Mouse (Mus musculus) limb, embryonic 13.5 days (tissue): Measurements from ENCODE around the gene Tmem63c. TPM values are rescaled to one million over a fixed set of nuclear protein-coding genes. Genes with fewer than 3 reads are reported as not detected.

Experiments
- ATAC-seq: fragments of 200-750 bp; cut with Nextera tagmentation; 2 replicates; pipeline ENCODE4 v1.8.0; 2017; ENCODE audit warnings: low read depth, moderate number of reproducible peaks, moderate TSS enrichment; ENCODE audit not compliant: low FRiP score
- H3K27ac ChIP-seq: fragments of 300-500 bp; sonication (generic); 2 replicates; pipeline ENCODE4 v1.5.1; 2015; ENCODE audit warnings: inconsistent platforms, mild to moderate bottlenecking, moderate library complexity
- H3K27me3 ChIP-seq: fragments of 300-500 bp; sonication (generic); 2 replicates; pipeline ENCODE4 v1.6.1; 2015; ENCODE audit warnings: mild to moderate bottlenecking, inconsistent platforms
- H3K36me3 ChIP-seq: fragments of 300-500 bp; sonication (generic); 2 replicates; pipeline ENCODE4 v1.6.1; 2015; ENCODE audit warnings: inconsistent platforms, mild to moderate bottlenecking, moderate library complexity
- H3K4me1 ChIP-seq: fragments of 300-500 bp; sonication (generic); 2 replicates; pipeline ENCODE4 v1.6.1; 2015; ENCODE audit warnings: inconsistent platforms
- H3K4me2 ChIP-seq: fragments of 300-500 bp; sonication (generic); replicated peaks from 2 replicates; pipeline ENCODE4 v1.6.1; 2015; ENCODE audit warnings: inconsistent platforms, mild to moderate bottlenecking, moderate library complexity
- H3K4me3 ChIP-seq: fragments of 300-500 bp; sonication (generic); 2 replicates; pipeline ENCODE4 v1.5.1; 2015; ENCODE audit warnings: moderate library complexity, mild to moderate bottlenecking, inconsistent platforms
- H3K9ac ChIP-seq: fragments of 300-500 bp; sonication (generic); 2 replicates; pipeline ENCODE4 v1.6.1; 2015; ENCODE audit warnings: mild to moderate bottlenecking, inconsistent platforms
- H3K9me3 ChIP-seq: fragments of 300-500 bp; sonication (generic); 2 replicates; pipeline ENCODE4 v1.6.1; 2016; ENCODE audit warnings: inconsistent platforms
- WGBS: fragments of 180-500 bp; shearing (Covaris S2); methylation state at CpG from one replicate; pipeline ENCODE4 v1.1.7; 2015; 5-methylcytosine and 5-hydroxymethylcytosine counted together
- polyA plus RNA-seq: library from polyadenylated mRNA; unstranded; fragments of >200 nt; fragmentation: Nextera tagmentation; extraction: Ambion mirVana; gene quantifications from 2 replicates; pipeline ENCODE4 v1.2.1, GENCODE M21; 2015

Tmem63c gene
- polyA plus RNA-seq, 1 experiment from 2014 or later, result 0.08 TPM

DNA sequence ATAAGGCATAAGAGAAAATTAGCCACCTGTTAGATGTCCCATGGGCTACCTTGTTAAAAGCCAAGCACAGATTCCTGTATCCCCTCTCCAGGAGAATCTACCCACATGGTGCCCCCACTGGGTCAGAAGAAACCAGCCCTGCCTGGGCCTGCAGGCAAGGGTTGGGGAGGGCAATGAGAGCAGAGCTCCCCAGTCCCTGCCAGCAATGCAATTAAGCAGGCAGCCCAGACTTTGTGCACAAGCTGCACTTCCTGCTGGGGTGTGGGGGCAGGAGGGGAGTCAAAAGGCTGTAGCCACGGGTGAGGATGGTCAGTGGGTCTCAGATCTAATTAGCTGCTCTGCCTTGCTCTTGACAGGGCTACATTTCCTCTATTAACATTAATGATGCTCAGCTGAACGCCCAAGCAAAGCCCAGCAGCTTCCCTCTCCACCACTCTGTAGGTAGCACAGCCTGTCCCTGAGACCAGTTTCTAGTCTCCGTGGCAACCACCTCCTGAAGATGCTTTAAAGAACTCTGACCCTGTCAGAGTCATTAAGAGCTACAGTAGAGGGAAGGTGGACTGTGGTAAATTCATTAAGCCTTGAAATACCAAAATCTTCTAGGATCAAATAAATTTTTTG lies 86.3 kb downstream of the Tmem63c start:
- peaks cover 39% of the 10 kb centered on the region for H3K36me3 ChIP-seq
- H3K4me3 ChIP-seq, result no peak overlapping the region
- no peak overlapping the region; the same call in 1 of the 2 replicates for H3K9ac ChIP-seq
- no peak overlapping the region for H3K27ac ChIP-seq
- 24% methylated on average over 3 of the region's 3 CpGs for WGBS
- ATAC-seq, result no peak
- peaks cover 7% of the 10 kb centered on the region for H3K4me1 ChIP-seq
- peaks cover 18% of the 10 kb centered on the region for H3K27me3 ChIP-seq
- no peak overlapping the region for H3K4me2 ChIP-seq
- no peaks in the 10 kb centered on the region for H3K9me3 ChIP-seq

DNA sequence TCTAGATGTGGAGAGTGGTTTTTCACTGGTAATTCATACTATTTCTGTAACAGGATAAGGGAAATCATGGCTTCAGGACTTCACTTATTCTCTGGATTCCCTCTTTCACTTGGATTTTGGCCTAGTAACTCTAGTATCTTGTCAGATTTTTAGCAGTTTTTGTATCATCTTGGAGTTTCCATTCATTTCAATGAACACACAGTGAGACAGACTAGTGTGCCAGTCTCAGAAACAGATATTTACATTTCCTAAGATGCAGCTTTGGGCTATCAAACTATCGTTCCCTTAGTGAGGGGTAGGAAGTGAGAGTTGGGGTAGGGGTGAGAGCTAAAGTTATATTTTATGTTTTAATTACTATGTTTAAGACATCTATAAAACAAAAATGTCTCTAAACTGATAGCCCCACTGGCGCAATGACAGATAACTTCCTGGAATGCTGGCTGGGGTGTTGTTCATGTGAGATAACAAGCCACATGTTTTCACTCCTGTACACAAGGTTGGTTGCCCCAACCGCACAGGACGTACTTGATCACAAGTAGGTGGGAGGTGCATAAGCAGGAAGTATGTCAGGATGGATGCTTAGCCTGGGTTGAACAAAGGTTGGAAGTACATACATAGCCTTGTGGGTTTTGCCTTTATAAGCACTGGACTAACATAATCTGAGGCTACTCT lies 100.9 kb downstream of the Tmem63c start:
- Histone ChIP-seq H3K36me3 (peaks cover 48% of the 10 kb centered on the region), H3K27ac (no peak overlapping the region), H3K27me3 (no peaks in the 10 kb centered on the region), H3K9me3 (no peaks in the 10 kb centered on the region), H3K9ac (no peak overlapping the region), H3K4me2 (no peak overlapping the region), H3K4me1 (no peaks in the 10 kb centered on the region), H3K4me3 (no peak overlapping the region)
- ATAC-seq, result no peak
- 93% methylated on average over 4 of the region's 4 CpGs for WGBS

DNA sequence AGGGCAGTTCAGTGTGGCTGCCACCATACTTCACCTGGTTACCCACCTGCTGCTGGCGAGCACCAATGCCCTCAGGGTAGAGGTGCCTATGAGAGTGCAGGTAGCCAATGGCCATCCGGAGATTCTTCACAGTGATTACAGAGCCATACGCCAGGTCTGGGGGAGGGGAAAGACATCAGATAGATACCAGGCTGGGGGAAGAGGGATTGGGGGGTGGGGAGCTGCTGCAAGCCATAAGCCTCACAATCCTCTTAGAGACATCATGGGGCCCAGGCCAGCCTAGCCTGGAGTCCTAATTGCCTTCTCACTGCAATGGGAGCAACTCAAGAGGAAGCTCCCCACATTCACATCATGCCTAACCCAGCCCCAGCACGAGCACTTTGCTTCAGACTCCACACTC lies 106.1 kb downstream of the Tmem63c start:
- Histone ChIP-seq H3K27me3 (no peaks in the 10 kb centered on the region), H3K27ac (no peak overlapping the region), H3K4me2 (no peak overlapping the region), H3K36me3 (peaks cover 62% of the 10 kb centered on the region), H3K9me3 (no peaks in the 10 kb centered on the region), H3K4me1 (no peaks in the 10 kb centered on the region), H3K4me3 (no peak overlapping the region), H3K9ac (no peak overlapping the region)
- WGBS, result 75% methylated on average over 4 of the region's 4 CpGs
- ATAC-seq, result no peak

DNA sequence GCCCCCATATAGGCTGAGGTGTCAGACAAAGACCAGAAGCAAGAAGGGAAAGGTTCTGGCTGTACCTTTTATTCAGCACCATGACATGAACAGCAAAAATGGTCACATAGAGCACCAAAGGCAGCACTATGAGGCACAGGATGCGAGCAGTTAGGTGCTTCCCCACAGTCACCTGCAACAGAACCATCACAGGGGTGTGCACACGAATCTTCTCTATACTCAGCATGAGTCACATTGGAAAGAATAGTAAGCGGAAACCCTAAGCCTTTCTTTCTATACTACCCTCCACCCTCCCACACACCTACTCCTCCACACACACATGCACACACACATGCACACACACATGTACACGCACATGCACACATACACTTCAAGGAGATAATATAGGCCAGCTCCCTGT lies 109.1 kb downstream of the Tmem63c start:
- Histone ChIP-seq H3K4me1 (no peaks in the 10 kb centered on the region), H3K9me3 (no peaks in the 10 kb centered on the region), H3K9ac (no peak overlapping the region), H3K27ac (no peak overlapping the region), H3K4me2 (no peak overlapping the region), H3K27me3 (no peaks in the 10 kb centered on the region), H3K36me3 (peaks cover 60% of the 10 kb centered on the region), H3K4me3 (no peak overlapping the region)
- ATAC-seq, result no peak
- 86% methylated on average over 4 of the region's 4 CpGs for WGBS

DNA sequence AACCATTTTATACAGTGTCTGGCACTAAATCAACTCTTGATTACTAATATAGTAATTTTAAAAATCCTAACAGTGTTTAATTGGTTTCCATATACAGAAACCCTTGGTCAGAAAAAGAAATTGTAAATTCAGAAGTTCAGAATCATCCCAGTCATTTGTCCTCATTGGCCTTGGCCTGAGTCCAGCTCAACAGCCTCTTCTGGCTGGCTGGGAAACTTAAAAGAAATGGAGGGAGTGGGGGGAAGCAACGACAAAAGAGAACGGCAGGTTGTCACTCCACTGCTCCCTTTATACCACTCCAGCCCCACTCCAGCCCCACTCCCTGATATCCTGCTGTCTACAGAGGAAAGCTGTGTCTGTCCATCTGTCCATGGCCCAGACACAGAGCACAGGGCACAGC lies 110.0 kb downstream of the Tmem63c start:
- 91% methylated on average over 2 of the region's 2 CpGs for WGBS
- H3K9ac ChIP-seq, result no peak overlapping the region
- H3K4me1 ChIP-seq, result no peaks in the 10 kb centered on the region
- no peak for ATAC-seq
- no peaks in the 10 kb centered on the region for H3K9me3 ChIP-seq
- H3K36me3 ChIP-seq, result peaks cover 67% of the 10 kb centered on the region
- no peak overlapping the region for H3K4me2 ChIP-seq
- H3K27me3 ChIP-seq, result no peaks in the 10 kb centered on the region
- no peak overlapping the region for H3K4me3 ChIP-seq
- no peak overlapping the region for H3K27ac ChIP-seq

DNA sequence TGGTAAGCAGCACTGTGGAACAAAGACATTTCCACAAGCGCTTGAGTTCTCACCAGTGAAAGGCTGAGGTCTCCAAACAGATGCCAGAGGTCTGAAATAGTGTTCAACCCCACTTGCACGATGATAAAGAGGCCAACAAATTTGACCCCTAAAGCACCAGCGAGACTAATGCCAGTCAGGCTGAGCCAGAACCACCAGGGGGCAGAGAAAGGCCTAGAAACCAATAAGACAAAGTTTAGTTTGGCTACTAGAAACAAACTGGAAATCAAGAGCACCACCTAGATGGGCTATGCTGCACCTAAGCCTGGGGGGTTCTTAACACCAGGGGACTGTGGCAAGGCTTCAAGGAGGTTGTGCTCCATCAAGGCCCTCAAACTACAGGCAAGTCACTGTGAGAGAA lies 110.5 kb downstream of the Tmem63c start:
- Histone ChIP-seq H3K27ac (no peak overlapping the region), H3K27me3 (no peaks in the 10 kb centered on the region), H3K36me3 (peaks cover 67% of the 10 kb centered on the region), H3K9ac (no peak overlapping the region), H3K9me3 (no peaks in the 10 kb centered on the region), H3K4me3 (no peak overlapping the region), H3K4me1 (no peaks in the 10 kb centered on the region), H3K4me2 (no peak overlapping the region)
- no peak for ATAC-seq
- 71% methylated on average over 3 of the region's 3 CpGs for WGBS

DNA sequence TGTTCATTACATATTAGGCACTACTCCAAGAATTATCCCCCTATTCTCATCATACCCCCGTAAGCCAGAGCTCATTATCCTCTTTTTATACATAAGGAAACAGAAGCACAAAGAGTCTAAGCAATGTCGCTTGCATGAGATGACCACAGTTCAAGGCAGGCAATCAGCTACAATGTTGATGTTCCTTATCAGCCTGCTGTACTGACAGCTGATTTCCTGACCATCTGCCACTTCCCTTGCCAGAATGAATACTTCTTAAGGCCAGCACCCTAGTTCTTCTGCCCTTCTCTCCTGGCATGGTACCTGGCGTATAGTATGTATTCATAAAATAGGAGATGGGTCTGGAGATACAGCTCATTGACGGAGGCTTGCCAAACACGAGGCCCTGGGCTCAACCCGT lies 111.1 kb downstream of the Tmem63c start:
- Histone ChIP-seq H3K36me3 (peaks cover 70% of the 10 kb centered on the region), H3K4me2 (no peak overlapping the region), H3K9me3 (no peaks in the 10 kb centered on the region), H3K27me3 (no peaks in the 10 kb centered on the region), H3K4me3 (no peak overlapping the region), H3K9ac (no peak overlapping the region), H3K27ac (no peak overlapping the region), H3K4me1 (no peaks in the 10 kb centered on the region)
- 93% methylated on average over 6 of the region's 6 CpGs for WGBS
- no peak for ATAC-seq

DNA sequence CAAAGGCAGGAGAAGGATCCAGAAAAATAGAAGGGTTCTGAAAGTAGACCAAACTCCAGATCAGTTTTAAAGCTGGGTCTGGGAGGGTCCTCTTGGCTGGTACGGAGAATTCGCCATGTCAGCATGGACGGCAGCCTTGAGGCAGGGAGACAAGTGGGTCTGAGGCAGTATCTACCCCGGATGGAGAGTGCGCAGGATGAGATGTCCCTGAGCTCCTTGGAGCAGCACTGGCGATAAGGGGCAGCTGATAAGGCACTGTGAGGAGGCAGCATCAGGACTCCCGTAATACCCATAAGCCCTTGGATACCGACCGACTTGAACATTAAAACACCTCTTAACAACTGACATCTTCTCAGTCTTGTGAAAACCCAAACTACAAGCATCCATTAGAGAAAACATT lies 111.6 kb downstream of the Tmem63c start:
- Histone ChIP-seq H3K9me3 (no peaks in the 10 kb centered on the region), H3K4me3 (no peak overlapping the region), H3K36me3 (peaks cover 70% of the 10 kb centered on the region), H3K27me3 (no peaks in the 10 kb centered on the region), H3K4me1 (no peaks in the 10 kb centered on the region), H3K4me2 (no peak overlapping the region), H3K9ac (no peak overlapping the region), H3K27ac (no peak overlapping the region)
- WGBS, result 93% methylated on average over 9 of the region's 9 CpGs
- no peak for ATAC-seq

DNA sequence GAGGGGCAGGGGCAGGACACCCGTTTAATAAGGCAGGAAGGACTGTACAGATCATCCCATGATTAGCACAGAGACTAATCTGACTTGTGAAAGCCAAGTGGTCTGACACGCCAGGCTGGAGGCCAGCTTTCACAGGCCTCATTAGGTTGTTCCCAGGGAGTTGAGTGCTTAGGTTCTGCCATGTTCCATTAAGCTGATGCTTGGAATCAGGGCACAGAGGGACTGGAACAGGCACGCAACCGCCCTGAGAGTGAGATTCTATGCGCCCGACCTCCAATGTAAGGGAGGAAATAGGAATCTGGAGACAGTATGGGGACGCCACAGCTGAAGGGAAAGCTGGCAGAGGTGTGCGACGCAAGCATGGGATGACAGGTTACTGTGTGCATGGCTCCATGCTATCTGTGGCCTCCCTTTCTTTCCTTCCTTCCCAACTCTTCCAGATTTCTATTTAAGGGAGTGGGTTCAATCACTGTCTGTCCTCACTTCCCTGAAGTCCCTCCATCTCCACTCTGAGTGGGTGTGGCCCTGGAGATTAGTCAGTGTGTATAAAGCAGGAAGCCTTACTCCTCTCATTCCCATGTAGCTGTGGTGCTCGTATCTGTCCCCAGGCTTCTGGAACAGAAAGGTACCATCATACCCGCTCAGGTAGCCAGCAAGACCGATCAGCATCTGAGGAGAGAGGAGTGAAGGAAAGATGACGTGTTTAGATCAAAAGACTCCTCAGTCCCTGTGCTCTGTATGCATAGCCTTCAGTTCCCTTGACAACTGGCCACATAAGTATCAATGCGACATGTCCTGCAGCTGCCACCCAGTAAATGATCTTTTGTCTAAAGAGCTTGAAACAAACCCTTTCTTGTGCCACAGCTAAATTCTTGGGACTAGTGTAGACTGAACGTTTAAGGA lies 116.5 kb downstream of the Tmem63c start:
- no peaks in the 10 kb centered on the region for H3K27me3 ChIP-seq
- no peak overlapping the region for H3K27ac ChIP-seq
- H3K9ac ChIP-seq, result no peak overlapping the region
- H3K4me3 ChIP-seq, result no peak overlapping the region
- H3K9me3 ChIP-seq, result no peaks in the 10 kb centered on the region
- peaks cover 40% of the 10 kb centered on the region for H3K36me3 ChIP-seq
- 90% methylated on average over 15 of the region's 15 CpGs for WGBS
- H3K4me2 ChIP-seq, result no peak overlapping the region
- peak; percentile 19; the same call in 1 of the 2 replicates for ATAC-seq
- no peaks in the 10 kb centered on the region for H3K4me1 ChIP-seq

DNA sequence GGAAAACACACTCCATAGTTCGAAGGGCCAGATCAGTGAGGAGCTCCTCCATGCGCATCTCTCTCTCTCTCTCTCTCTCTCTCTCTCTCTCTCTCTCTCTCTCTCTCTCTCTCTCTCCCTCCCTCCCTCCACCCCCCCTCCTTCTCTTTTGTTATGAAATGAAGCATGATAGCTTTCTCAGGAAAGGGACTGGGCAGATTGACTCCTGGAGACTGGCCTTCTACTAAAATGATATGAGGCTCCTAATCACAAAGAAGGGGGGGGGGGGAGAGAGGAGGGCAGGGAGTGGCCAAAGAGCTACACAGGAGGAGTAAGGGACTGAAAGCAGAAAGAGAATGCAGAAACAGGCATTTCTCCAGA lies 117.2 kb downstream of the Tmem63c start:
- Histone ChIP-seq H3K4me1 (no peaks in the 10 kb centered on the region), H3K27ac (no peak overlapping the region), H3K9ac (no peak overlapping the region), H3K9me3 (no peaks in the 10 kb centered on the region), H3K27me3 (no peaks in the 10 kb centered on the region), H3K36me3 (peaks cover 35% of the 10 kb centered on the region), H3K4me2 (no peak overlapping the region), H3K4me3 (no peak overlapping the region)
- ATAC-seq, result no peak
- 88% methylated on average over 2 of the region's 2 CpGs for WGBS

DNA sequence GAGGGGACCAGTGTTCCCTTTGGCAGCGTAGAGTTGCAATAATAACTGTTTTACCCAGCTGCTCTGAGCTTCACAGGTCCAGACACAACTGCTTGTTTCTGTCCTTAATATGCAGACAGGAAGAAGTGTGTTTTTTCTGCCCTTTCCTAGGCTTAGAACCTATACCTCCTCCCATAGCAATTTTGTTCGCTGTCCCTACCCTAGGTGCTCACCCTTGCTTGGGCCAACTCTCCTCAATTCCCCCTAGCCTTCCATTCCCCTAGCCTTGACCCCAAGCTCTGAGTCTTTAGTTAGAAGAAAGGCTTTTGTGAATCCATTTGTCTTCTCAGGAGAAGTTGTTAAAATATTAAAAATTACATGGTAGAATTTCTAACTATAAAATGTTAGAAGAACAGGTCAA lies 117.6 kb downstream of the Tmem63c start:
- no peak overlapping the region for H3K4me2 ChIP-seq
- 90% methylated on average over 1 of the region's 2 CpGs for WGBS
- no peak overlapping the region for H3K4me3 ChIP-seq
- no peaks in the 10 kb centered on the region for H3K4me1 ChIP-seq
- H3K27me3 ChIP-seq, result no peaks in the 10 kb centered on the region
- H3K36me3 ChIP-seq, result peaks cover 32% of the 10 kb centered on the region
- no peak for ATAC-seq
- H3K27ac ChIP-seq, result no peak overlapping the region
- no peaks in the 10 kb centered on the region for H3K9me3 ChIP-seq
- no peak overlapping the region for H3K9ac ChIP-seq
